Mouse (Mus musculus): Measurements from ENCODE around the gene Zfp566.
"Not testable (repeated sequence)": the region's sequence is repeated elsewhere in the genome, so short reads cannot be mapped to it uniquely, and the experiment has no call there.

Zfp566 gene

DNA sequence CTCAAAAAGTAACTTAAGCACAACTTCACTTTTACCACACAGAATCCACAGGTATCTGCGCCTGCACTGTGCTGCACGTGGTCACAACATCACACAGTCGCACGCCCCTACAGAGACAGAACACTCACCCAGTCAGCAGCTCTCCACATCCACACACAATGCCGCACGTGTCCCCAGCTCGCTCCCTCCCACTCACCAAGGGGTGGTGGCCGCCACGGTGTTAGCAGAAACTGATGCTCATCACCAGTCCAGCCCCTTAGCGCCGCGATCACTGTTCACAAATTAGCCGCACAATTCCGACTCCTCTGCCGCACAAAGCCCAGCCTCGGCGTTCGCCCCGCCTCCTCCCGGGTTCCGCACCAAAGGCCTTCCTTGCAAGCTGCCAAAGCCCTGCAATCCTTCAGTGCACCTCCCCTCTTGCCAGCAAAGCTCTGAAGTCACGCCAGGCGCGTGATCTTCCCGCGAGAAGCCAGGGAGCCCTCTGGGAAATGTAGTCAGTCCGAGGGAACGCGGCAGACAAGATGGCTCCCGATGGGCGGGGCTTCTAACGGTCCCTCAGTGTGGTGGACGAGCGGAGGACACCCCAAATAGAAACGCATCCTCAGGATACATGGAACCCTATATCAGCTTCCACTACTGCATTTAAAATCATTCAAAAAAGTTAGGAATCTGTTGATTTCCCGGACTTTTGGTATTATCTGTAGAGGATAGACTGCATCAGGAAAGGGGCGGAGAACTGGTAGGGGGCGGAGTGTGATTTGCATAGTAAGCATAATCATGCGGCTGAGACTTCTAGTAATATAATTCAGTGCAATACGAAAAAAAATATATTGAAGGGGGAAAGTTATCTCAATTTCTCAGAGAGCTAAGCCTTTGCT, at the start of gene Zfp566, which contains the start of gene Gm26920:
Gene Zfp566, minus strand, starts transcription at position 436 of the 878 bp plus-strand sequence.
Gene Gm26920, minus strand, starts transcription at position 319 of the 878 bp plus-strand sequence.
- DNase-seq = peak; percentile 95 to 97

DNA sequence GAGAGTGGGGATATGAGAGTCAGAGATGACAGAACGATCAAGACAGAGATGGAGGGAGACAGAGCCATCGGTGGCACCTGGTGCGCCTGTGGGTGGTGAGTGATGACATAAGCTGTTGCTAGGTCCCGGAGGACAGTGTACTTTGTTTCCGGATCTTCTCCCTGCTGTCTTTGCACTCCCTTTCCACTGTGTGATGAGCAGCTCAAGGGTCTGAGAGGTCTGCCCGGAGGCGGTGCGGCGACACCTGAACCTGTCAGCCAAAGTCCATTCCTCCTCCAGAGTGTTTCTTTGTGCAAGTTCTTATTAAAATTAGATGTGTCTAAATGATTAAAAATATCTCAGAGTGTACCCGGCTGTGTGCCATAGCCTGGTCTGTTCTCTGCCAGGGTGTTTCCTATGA, 46.5 kb upstream of the Zfp566 start:
- DNase-seq = no peak

DNA sequence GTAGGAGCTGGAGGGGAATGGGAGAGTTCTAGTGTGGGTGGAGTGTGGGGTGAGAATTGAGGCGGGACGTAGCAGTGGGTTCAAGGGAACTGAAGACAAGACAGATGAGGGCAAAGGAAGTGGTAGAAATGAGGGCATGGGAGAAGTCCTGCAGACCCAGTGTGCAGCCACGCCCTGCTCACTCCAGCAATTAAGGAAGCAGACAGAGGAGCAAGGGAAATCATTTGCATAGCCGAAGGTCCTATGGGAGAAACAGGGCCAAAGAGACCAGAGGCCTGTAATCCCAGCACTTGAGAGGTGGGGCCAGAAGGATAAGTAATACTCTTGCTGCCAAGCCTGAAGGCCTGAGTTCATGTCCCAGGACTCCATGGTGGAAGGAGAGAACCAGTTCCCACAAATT, 42.1 kb upstream of the Zfp566 start:
- no peak for DNase-seq

- no peak for DNase-seq
Measured at GRCm38 (mm10) chr7:30129900-30130299, 39.6 kb upstream of the Zfp566 start.

DNA sequence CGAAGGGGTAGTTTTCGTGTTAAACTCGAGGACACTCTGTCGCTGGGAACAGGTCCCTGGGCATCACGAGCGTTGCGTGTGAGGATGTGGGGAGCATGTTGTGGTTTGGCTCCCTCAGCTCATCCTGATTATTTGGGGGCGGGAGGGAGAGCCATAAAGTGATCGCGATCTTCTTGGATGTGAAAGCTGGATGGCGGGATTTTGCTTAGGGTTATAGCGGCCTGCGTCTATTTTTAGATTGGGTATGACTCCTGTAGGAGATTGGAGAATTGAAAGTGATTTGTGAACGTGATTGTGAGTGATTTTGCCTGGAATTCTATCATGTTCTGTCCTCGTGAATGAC, 31.8 kb upstream of the Zfp566 start:
- DNase-seq = no peak

- DNase-seq = peak; percentile 92 to 95
Measured at GRCm38 (mm10) chr7:30121308-30122187, 31.2 kb upstream of the Zfp566 start, which contains the start of gene Zfp382. Gene Zfp382 (plus strand): TSS chr7:30121942.

DNA sequence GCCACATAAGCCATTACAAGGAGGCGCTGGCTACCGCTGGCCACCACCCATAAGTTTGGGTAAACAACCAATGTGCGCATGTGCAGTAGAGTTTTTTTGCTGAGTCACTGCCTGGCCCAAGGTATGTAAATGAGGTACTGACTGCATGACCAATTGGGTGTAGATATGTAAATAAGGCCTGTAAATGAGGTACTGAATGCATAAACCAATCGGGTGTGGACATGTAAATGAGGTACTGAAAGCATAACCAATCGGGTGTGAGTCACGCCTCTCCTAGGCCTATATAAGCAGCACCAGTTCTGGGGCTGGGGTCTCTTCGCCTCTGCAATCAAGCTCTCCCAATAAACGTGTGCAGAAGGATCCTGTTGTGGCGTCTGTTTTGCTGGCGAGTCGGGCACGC, 27.6 kb upstream of the Zfp566 start:
- not testable (repeated sequence) for DNase-seq

DNA sequence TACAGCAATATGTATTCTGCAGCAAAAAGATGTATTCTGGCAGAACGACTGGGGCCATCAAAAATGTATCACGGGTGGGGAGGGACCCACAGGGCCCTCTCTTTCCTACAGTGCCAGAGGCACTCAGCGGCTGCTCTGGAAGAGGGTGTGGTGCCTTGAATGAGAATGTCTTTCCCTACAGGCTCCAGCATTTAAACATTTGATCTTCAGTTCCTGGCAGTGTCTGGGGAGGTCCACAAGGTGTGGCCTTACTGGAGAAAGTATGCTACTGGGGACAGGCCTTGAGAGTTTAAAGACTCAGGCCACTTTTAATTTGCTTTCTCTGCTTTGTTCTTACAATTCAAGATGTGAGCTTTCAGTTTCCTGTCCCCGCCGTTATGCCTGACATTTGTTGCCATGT, 25.7 kb upstream of the Zfp566 start:
- DNase-seq = no peak

DNA sequence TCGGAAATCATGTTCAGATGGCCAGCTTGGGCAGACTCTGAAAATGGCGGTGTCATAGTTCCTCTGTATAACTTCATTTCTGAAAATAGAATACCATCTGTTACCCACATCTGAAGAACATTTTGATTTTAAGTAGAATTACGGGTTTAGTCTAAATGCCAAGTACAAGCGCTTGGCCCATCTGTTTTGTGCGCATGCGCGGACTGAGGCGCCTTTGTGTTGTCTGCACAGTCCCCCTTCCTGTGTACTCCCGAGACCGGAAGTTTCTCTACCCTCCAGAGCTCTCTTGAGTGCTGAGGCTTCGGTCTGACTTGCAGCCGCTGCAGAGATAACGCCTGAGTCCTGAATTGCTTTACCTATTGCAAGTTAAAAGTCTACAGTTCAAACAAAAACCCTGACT, 9.0 kb upstream of the Zfp566 start:
- DNase-seq = no peak

GRCm38 (mm10) chr7:30095551-30096125, 5.3 kb upstream of the Zfp566 start:
- peak; percentile 11 to 12 for DNase-seq

- DNase-seq = peak; percentile 94 to 96
Measured at GRCm38 (mm10) chr7:30094646-30095429, 4.5 kb upstream of the Zfp566 start, which contains the start of gene Zfp260. Gene Zfp260 (plus strand): TSS chr7:30094777.

DNA sequence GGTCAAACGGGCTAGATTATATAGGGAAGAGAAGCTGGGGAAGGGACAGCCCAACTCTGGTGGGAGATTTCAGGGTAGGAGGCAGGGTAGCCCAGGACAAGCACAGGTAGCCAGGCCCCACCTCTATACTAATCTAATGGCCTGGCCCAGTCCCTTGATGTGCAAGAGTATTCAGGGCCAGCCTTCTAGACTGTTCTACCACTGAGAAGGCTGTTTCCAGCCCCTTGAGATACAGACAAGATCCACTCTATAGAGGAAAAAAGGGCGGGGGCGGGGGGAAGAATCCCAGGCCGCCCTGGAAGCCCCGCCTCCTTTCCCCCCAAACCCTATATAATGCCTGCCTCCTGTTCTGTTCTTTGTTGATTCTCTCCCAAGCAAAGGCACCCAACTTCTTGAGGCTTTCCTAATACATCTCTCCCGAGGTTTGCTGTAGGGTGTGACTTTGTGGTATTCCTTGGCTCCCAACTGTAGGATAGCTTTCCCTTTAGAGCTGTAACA, 3.6 kb upstream of the Zfp566 start:
- DNase-seq = no peak

DNA sequence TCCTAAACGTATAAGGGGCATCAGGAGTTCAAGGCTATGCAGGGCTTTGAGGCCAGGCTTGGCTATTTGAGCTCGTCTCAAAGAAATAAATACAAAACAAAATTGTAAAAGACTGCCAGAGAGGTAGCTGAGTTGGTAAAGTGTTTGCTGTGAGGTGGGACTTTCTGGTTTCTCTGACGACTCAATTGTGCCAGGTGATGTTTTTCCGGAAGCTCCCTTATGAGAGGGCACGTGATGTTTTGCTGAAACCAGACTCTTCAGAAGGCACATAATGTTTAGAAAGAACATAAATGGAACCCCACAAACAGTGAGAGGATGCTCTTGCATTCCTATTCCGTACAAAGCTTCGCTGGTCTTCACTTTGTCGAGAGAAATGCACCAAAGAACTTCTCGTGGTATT, 2.3 kb upstream of the Zfp566 start:
- no peak for DNase-seq

DNA sequence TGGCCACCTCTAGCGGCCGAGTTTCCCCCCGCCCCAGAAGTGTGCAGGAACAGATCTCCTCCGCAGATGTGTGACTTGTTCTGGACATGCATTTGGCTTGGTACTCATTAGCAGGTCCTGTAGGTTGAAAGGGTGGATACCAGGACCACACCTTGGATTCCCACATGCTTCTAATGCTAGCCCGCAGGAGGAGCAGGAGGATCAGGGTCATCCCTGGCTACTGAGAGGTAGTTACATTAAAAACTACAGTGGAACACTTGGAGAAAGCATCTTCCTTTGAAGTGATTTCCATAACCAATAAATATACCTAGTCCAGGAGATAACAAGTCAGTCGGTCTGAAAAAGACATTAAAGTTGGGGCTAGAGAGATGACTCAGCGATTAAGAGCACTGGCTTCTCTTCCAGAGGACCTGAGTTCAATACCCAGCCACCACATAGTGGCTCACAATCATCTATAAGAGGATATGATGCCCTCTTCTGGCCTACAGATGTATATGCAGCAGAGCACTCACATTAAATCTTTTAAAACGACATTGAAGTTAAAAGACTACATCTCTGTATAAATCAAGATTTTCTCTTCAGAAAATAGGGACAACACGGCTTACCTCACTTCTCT, 751 bp upstream of the Zfp566 start:
- DNase-seq = peak in 1 of 2 experiments; percentile 27

DNA sequence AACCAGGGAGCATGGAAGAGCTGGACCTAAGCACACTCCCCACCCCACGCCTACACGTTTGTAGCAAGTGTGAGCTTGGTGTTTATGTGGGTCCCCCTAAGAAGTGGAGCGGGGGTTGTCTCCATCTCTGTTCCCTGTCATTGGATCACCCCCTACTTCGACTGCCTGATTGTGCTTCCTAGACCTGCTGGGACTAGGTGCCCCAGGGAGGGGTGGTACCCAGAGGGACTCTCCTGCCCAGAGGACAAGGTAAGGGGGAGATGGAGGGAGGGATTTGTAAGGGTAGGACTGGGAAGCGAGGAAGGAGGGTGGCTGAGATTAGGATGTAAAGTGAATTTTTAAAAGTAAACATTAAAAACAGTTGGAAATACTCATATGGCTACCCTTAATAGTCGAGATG, 922 bp downstream of the Zfp566 start:
- no peak for DNase-seq

- no peak for DNase-seq
Measured at GRCm38 (mm10) chr7:30086524-30086923, 3.8 kb downstream of the Zfp566 start.

DNA sequence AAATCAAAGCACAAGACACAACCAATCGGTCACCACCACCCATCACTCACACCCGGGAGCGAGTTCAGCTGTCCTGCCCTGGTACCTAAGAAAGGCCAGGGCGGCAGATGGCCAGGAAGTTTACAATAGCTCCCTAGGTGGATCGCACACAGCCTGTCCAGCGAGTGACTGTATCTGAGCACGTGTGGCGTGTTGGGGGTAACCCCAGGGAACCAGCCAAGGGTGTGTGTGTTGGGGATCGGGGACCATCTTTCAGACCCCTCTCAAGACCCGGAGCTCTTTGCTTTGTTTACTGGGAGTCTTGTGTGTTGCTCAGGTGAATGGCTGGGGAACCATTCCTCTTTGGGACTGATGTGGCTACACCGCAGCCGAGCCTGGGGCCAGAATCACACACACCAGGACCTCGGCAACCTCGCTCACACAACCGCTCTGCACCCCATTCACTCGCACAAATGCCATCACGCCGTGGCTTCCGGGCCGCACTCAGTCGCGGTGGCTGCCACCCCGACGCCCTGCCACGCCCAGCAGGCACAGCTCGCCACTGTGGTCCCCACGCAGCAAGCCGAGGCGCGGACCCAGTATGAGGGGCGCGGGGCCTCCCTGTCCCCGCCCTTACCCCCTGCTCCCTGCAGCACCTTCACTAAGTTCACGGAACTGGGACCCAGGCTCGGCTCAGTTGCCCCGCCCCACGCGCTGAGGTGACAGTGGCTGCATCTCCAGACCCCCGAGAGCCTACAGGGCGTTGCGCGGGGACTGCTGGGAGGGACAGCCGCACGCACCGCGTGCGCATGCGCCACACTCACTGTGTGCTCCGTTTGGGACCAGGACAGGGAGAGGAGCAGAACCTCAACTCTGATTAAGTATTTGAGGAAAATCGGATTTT, 17.9 kb downstream of the Zfp566 start, which contains the start of gene Zfp82:
Gene Zfp82, minus strand, starts transcription at position 755 of the 883 bp plus-strand sequence.
- peak; percentile 86 to 88 for DNase-seq

- no peak for DNase-seq
Measured at GRCm38 (mm10) chr7:30064622-30065021, 25.7 kb downstream of the Zfp566 start.

DNA sequence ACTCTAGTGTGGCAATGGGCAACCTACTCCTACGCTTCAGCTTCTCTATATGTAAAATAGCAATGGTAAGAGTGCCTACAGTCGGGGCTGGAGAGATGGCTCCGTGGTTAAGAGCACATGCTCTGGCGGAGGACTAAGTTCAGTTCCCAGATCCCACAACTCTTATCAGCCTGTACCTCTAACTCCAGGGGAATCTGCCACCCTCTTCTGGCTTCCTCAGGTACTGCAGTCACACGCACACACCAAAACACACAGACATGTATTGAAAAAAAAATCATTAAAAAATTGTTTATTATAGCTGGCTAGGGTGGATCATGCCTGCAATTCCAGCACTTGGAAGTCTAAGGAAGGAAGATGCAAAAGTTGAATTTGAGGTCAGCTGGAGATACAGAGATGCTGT, 27.8 kb downstream of the Zfp566 start:
- peak; percentile 53 to 55 for DNase-seq

GRCm38 (mm10) chr7:30060341-30060740, 30.0 kb downstream of the Zfp566 start:
- DNase-seq = no peak

All from kidney, postnatal 4 days (tissue).